Mouse (Mus musculus): ENCODE data around the gene Cacna1g. TPM values are rescaled to one million over a fixed set of nuclear protein-coding genes. Genes with fewer than 3 reads are reported as not detected.

The Cacna1g gene
- total RNA-seq, 2 experiments from 2014 or later: 72.0 to 86.1 TPM

DNA sequence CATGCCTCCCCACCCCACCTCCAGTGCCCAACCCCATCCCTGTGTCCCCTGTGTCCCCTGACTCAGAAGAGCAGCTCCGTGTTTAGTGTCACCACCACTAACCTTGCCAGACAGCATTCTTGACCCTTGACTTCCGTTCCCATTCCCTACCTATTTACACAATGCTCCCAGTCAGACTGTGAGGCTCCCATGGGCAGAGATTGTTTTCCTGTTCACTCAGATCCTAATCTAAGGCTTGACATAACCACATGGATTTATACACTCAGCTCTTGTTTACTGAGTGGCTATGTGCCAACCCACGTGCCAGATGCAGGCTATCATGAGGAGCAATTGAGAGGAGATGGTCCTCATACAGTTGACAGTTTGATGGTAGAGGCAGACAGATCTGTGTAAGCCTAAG is 108.7 kb downstream of the Cacna1g start:
- no peak for DNase-seq (ENCODE audit: low spot score in 2 of 2)

DNA sequence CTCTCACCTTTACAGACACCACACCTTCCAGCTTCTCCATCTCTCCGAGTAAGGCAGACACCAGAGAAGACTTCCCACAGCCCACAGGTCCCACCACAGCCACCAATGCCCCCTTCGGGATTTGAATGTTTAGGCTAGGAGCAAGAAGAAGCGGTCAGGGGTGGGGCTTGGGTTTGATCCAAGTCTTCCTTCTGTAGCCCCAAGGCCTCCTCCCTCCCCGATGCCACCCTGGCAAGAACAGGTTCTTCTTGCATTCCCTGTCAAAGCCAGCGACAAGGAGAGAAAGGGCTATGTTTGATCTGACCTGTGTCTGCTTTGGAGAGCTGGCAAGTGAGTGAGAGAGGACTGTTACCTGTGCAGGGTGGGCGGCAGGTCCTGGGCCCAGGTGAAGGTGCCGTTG is 110.3 kb downstream of the Cacna1g start:
- no peak for DNase-seq (ENCODE audit: low spot score in 2 of 2)

GRCm38 (mm10) chr11:94362101-94362500 is 111.9 kb downstream of the Cacna1g start:
- DNase-seq (ENCODE audit: low spot score in 2 of 2): no peak

- DNase-seq (ENCODE audit: low spot score in 2 of 2): no peak
These were observed 112.7 kb downstream of the Cacna1g start for GRCm38 (mm10) chr11:94361166-94361870.

- no peak for DNase-seq (ENCODE audit: low spot score in 2 of 2)
These were observed 114.8 kb downstream of the Cacna1g start for GRCm38 (mm10) chr11:94359168-94359567.

Other genes starting within 250 kb of the Cacna1g start
- 1 to 10 TPM; 1.8 to 2.2 TPM for gene Wfikkn2, start 228.2 kb downstream of the Cacna1g start, total RNA-seq (2021)
- gene Gm21885, start 192.3 kb downstream of the Cacna1g start, total RNA-seq (2021): not detected
- gene Luc7l3, start 152.2 kb downstream of the Cacna1g start, total RNA-seq (2021): 100 to 1,000 TPM; 110 to 111 TPM
- gene Ankrd40, start 146.2 kb downstream of the Cacna1g start, total RNA-seq (2021): 100 to 1,000 TPM; 123 to 141 TPM
- 1 to 10 TPM; 2.5 to 3.7 TPM for gene Abcc3, start 81.2 kb downstream of the Cacna1g start, total RNA-seq (2021)
- gene Spata20, start 12.0 kb upstream of the Cacna1g start, total RNA-seq (2021): not detected
- 1 to 10 TPM in 1 of 2 experiments, under 1 TPM in 1; 0.84 to 2.0 TPM for gene Epn3, start 25.8 kb upstream of the Cacna1g start, total RNA-seq (2021)
- gene Mycbpap, start 47.5 kb upstream of the Cacna1g start, total RNA-seq (2021): 1 to 10 TPM; 5.7 to 7.8 TPM
- 10 to 100 TPM; 10.5 to 13.4 TPM for gene Rsad1, start 75.1 kb upstream of the Cacna1g start, total RNA-seq (2021)
- not detected for gene Chad, start 90.8 kb upstream of the Cacna1g start, total RNA-seq (2021)
- 10 to 100 TPM; 14.1 to 14.9 TPM for gene Acsf2, start 127.7 kb upstream of the Cacna1g start, total RNA-seq (2021)
- gene Lrrc59, start 155.6 kb upstream of the Cacna1g start, total RNA-seq (2021): 10 to 100 TPM; 96.2 to 98.0 TPM
- gene Mrpl27, start 179.6 kb upstream of the Cacna1g start, total RNA-seq (2021): 10 to 100 TPM; 70.9 to 73.3 TPM
- gene Eme1, start 179.8 kb upstream of the Cacna1g start, total RNA-seq (2021): not detected
- 10 to 100 TPM; 20.7 to 22.6 TPM for gene Xylt2, start 203.3 kb upstream of the Cacna1g start, total RNA-seq (2021)
- gene Gm11541, start 230.3 kb upstream of the Cacna1g start, total RNA-seq (2021): not detected

Measured in left cerebral cortex, adult 18-20 months (tissue).